Mouse (Mus musculus) c-Kit-positive CD71-positive TER-119-positive erythroid progenitor cells, embryonic 14.5 days (primary cell): Measurements from ENCODE around the gene Shisa7.
A peak's percentile ranks its signal among the peaks of the same experiment; 100 is the strongest.
"Not testable (repeated sequence)": the region's sequence is repeated elsewhere in the genome, so short reads cannot be mapped to it uniquely, and the experiment has no call there.

Source experiments
- DNase-seq: peaks from one replicate; pipeline ENCODE4 v3.0.0-alpha.2; 2013; ENCODE audit warnings: low spot score

Shisa7 gene

DNA sequence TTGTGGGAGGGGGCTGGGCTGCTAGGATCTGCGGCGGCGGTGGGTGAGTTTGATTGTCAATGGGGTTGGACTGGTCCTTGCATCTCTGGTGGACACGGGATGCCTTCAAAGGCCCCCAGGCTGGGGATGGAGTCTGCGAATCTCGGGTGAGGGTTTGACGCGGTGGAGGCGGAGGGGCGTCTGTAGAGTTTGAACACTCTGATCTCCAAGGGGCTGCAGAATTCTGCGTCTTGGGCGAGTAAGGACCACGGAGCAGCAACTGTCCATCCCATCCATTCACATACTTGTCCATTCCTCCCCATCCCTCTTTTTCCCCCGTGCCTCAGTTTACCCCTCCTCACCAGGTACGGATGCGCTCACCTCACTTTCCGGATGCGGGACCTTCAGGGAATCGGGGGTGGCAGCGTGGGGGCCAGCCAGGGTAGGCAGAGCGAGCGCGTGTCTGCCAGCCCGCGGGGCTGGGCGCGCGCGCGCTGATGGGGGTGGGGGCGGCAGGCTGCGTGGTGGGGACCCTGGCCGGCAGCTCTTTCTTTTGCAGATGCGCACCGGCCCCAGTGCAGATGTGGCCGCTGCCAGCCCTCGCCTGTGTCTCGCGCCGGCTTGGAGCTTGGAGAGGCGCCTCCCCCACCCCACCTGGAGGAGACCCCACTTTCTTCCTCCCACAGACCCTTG, at the start of gene Shisa7:
Gene Shisa7, minus strand, starts transcription at position 452 of the 672 bp plus-strand sequence.
- no peak for DNase-seq

DNA sequence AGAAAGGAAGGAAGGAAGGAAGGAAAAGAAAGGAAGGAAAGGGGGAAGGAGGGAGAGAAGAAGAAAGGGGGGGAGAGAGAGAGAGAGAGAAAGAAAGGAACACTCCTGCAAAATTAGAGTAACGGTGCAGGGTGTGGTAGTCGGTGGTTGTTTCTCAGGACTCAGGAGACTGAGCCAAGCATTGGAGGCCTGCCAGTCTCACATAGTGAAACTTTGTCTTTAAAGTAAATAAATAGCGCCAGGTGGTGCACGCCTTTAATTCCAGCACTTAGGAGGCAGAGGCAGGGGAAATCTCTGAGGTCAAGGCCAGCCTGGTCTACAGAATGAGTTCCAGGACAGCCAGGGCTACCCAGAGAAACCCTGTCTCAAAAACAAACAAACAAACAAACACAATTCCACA, 42.2 kb upstream of the Shisa7 start:
- no peak for DNase-seq

DNA sequence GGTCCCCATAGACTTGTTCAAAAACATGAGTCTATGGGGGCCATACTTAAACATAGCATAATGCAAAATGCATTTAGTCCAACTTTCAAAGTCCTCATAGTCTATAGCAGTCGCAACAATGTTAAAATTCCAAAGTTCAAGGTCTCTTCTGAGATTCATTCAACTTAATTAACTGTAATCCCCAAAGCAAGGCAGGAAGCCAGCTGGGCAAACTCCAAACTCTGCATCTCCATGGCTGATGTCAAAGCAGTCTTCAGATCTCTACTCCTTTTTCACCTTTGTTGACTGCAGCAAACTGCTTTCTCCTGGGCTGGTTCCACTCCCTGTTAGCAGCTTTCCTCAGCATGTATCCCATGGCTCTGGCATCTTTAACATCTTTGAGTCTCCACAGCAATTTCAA, 34.5 kb upstream of the Shisa7 start:
- DNase-seq, result not testable (repeated sequence)

DNA sequence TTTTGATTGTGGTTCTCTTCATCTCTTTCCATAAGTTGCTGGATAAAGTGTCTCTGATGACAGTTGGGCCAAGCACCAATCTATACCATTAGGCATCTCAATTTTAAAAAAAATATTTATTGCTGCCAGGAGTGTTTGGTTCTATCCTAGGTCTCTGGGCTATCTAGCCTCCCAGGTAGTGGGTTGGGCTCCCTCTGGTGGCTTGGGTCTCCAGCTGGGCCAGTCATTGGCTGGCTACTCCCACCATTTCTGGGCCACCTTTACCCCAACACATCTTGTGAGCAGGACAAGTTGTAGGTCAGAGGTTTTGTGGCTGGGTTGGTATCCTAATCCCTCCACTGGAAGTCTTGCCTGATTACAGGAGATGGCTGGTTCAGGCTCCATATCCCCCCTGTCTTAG, 33.7 kb upstream of the Shisa7 start:
- no peak for DNase-seq

DNA sequence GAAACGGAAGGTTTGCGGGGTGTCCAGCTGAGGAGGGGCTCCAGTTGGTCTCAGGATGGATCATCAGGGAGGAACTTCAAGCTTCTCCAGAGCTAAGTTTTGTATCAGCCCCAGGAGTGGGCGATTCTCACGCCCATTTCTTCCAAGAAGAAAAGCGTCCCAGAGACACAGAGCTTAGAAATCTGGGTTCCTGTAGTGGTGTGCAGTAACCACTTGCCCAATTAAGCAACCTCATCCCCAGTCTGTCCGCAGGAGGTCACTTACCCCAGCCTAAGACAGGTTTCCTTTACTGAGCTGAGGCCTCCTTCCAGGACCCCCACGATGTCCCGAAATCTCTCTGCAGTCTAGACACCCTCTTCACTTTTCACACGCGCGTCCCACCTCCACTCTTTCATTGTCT, 32.7 kb upstream of the Shisa7 start:
- DNase-seq, result no peak

DNA sequence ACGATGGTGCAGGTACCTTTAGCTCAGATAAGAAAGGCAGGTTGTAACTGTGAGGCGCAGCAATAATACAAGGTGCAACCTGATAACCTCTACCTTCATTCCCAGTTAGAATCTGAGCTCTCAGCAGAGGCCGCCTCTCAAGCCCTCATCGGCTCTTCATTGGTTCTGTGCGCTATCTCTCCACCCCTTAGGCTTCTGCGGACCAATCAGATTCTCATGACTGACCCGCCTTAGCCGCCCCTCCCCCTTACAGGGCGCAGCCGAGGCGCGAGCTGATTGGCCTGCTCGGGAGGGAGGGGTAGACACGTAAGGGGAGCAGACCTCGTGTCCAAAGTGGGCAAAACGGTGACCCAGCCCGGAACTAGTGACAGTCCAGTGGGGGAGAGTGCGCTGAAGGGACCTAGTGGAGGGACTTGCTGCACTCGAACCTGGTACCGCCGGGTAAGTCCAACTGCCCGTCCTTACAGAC, 32.3 kb upstream of the Shisa7 start, which contains the start of gene Isoc2a:
Gene Isoc2a, plus strand, starts transcription at position 401 of the 469 bp plus-strand sequence.
- peak; percentile 92 for DNase-seq

DNA sequence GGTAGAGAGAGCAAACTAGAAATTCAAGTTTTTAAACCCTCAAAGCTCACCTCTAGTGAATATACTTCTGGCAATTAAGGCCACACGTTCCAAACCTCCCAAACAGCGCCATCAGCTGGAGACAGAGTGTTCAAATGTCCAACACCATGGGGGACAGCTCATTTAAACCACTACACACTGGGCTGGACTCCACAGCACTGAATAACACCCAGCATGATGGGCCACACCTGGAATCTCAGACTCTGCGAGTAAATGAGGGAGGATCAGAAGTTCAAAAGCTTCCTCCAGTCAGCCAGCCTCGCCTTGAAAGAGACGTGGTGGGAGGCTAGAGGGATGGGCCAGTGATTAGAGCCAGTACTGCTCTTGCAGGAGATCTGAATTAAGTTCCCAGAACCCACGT, 25.6 kb upstream of the Shisa7 start, which contains the start of gene Isoc2b:
Gene Isoc2b, minus strand, starts transcription at position 126 of the 400 bp plus-strand sequence.
- no peak for DNase-seq

DNA sequence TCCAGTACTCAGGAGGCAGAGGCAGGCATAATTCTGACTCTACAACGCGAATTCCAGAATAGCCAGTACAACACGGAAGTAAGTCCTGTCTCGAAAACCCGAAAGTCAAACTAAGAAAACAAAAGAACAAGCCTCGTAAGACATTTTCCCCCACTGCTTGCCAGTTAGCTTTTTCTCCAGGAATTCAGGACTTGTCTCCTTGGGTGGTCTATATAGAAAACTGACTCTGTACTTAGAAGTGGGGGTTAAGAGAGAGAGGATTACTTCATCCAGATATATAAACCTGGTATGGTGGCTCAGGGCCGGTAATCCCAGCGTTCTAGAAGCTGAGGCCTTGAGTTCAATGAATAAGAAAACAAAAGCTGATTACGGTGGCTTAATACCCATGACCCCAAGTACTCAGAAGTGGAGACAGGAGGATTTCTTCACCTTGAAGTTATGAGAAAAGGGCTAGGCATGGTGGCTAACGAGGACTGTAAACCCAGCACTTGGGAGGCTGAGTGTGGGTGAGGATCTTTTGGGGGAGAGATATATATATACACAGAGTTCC, 22.2 kb upstream of the Shisa7 start:
- DNase-seq, result no peak

DNA sequence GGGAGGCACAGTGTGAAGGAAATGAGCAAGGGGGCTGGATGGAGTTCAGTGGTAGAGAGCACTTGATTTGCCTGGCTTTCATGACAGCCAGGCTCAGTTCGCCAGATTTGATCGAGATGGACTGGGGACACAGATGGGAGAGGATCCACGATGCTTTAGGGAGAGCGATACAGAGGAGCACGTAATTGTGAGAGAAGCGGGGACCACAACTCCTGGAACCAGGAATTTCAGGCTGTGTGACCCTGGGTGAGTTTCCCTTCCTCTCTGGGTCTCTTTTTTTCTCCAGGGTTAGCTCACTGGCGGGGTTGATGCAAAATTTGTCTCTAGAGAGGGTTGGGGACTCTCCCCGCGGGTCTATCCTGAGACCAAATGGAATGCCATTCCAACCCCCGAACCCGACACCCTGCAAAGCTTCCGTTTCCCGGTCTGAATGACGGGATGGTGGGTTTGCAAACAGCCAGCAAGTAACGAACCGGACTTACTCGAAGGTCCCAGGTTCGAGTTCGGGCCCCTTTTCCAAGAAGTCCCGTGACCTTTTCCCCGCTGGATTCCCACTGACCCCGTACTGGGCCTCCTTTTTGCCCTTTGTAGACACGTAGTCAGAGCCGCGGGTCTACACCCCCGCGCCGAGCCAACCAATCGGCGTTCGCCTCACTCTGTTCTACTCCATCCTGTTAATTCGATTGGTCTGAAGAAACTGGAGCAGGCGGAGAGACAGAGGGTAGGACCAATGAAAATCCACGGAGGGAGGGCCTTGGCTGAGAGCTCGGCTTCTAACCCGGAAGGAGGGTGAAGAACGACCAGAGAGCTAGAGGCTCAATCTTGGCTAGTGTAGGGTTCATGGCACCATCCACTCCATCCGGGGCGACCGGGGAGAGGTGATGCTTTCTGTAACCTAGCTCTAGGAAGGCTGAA, 21.3 kb upstream of the Shisa7 start:
- DNase-seq, result peak; percentile 98

DNA sequence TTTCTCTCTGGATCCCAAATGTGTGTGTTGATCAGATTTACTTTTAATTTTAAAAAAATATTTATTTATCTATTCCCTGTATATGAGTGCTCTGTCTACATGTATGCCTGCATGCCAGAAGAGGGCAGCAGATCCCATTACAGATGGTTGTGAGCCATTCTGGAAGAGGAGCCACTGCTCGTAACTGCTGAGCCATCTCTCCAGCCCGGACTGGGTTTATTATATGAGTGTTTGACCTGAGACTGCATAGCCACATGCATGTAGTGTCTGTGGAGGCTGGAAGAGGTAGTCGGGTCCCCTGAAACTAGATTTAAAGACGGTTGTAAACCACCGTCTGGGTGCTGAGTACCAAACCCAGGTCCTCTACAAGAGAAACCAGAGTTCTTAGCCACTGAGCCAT, 20.6 kb upstream of the Shisa7 start:
- peak; percentile 50 for DNase-seq

DNA sequence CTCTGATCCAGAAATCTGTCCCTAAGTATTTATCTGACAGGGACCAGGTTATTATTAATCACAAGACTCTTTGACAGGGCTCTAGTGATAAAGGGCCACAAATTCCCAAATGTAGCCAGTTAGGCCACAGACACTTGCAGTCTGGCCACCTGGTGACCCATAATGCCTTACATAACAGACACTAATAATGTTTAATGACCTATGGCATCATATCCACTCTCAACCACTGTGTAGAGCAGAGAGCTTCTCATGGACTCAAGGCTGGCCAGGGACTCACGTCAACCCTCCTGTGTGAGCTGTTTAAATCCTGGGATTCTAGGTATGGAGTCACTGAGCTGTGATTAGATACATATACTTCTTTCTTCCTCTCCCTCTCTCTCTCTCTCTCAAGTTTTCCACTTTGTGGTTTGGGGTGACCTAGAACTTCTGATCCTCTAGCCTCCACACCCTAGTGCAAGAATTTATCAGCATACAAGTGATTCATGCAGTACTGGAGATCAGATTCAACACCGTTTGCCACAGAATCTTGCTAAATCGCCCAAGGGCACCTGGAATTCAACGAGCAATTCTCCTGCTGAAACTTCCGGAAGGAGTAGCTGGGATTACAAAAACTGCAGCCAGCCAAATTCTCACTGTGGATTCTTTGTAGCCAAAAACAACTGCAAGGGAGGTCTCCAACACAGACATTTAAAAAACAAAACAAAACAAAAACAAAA, 19.8 kb upstream of the Shisa7 start:
- DNase-seq, result no peak

DNA sequence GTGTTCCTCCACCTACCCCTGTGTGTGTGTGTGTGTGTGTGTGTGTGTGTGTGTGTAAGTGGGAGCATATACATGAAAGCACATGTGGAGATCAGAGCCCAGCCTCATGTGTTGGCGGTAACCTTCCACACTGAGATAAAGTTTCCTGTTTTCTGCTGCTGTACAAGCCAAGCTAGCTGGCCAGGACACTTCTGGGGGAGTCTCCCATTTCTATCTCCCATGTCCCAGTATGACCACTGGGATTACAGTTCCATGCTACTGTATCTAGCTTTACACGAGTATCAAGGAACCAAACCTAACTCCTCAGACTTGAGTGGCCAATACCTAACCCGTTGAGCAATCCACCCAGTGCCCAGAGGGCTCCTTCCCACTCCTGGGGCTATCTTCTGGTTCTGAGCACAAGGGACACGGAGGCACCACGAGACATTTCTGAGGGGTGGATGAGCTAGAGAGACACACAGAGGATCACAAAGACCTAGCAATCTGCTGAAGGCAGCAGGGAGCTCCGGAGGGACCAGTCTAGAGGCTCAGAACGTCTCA, 19.1 kb upstream of the Shisa7 start:
- no peak for DNase-seq

DNA sequence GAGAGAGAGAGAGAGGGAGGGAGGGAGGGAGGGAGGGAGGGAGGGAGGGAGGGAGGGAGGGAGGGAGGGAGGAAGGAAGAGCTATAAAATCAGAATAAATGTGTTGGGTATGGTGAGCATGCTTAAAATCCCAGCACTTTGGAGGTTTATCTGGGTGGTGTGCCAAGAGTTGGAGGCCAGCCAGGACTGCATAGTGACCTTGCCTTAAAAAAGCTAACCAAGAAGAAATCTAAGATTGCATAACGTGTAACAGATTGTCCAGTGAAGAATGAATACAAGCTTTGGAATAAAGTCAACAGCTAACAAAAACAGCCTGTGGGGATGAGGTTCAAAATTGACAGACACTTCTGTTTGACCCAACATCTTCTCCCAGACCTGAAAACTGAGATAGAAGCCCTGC, 18.5 kb upstream of the Shisa7 start:
- DNase-seq, result no peak

DNA sequence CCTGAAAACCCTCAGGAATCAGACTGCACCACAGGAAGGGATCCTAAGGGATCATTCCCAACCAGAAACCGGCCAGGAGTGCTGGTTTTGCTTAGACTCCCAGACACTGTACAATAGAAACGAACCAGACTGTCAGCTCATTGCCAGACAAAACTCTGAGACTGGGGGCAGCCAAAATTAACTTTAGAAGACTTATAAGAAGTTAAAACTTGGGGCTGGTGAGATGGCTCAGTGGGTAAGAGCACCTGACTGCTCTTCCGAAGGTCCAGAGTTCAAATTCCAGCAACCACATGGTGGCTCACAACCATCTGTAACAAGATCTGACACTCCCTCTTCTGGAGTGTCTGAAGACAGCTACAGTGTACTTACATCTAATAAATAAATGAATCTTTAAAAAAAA, 16.4 kb upstream of the Shisa7 start:
- DNase-seq, result not testable (repeated sequence)

DNA sequence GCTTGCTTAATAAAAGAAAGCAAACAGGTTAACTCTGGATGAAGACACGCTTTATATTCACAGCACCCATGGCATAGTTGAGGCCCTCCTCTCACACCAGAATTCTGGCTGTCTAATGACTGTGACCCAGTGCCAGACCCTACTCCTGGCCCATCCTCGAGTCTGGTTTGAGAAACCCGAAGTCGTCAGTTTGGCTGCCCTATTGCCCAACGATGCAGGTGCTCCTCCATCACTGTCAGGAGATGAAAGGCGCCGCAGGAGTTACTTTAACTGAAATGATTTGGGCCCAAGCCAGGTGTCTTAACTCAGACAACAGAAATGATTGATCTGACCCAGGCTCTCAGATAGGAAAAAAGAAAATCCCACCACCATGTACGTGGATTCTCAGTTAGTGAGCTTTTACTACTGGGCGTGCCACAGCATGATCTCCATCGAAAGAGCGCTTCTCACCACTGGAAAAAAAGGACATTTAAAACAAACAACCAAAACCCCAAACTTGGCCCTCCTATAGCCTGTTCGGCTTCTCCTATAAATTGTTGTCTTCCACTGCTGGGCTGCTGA, 15.0 kb upstream of the Shisa7 start:
- no peak for DNase-seq

DNA sequence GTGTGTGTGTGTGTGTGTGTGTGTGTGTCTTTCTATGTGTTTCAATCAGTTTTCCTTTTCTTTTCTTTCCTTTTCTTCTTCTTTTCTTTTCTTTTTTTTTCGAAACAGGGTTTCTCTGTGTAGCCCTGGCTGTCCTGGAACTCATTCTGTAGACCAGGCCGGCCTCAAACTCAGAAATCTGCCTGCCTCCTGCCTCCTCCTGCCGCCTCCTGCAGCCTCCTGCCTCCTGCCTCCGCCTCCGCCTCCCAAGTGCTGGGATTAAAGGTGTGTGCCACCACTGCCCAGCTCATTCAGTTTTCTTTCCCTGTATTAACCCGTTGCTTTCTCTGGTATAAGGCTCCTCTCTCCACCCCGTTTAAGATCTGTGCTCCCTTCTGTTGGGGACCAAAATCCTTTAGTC, 12.8 kb upstream of the Shisa7 start:
- no peak for DNase-seq

DNA sequence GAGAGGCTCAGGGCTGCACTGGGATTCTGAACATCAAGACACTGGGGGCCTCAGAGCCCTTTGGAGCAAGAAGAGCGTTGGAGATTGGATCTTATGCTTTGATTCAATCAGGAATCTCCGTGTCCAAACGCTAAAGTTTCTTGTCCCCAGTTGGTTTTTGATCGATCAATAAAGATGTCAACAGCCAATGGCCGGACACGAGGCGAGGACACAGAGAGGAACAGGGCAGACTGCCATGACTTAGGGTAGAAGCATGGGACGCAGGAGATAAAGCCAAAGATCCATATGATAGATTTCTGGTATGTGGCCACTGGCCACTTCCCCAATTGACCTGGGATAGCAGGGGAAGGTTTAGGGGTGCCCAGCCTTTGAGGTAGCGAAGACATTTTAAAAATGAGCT, 12.0 kb upstream of the Shisa7 start:
- DNase-seq, result no peak

DNA sequence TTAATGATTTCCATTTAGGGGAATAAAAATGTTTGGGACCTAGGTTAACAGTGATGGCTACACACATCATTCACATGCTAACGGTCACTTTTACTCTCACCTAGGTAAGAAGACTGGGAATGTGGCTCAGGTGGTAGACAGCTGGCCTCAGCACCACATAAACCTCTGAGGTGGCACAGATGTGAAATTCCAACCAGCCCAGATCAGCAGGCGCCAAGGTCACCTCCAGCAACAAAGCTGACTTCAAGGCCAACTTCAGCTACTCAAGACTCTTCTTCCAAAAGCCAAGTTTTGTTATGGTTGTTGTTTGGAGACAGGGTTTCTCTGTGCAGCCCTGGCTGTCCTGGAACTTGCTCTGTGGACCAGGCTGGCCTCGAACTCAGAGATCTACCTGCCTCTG, 9.1 kb upstream of the Shisa7 start:
- DNase-seq, result no peak

DNA sequence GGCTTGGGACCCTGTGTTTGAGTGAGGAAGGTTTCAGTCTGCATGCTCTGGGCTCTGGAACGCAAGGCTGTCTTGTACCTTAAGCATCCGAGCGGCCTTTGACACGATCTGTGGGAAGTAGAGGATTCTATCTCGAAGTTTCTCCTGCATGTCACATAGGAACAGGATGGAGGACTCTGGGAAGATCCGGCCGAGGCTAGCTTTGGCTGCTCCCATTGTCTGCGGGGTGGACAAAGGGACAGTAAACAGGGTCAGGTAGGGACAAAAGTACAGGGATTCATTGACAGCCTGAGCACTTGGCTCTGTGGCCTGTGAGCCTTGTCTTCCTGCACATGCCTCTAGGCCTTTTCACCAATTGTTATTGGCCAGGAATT, 6.8 kb upstream of the Shisa7 start:
- no peak for DNase-seq

DNA sequence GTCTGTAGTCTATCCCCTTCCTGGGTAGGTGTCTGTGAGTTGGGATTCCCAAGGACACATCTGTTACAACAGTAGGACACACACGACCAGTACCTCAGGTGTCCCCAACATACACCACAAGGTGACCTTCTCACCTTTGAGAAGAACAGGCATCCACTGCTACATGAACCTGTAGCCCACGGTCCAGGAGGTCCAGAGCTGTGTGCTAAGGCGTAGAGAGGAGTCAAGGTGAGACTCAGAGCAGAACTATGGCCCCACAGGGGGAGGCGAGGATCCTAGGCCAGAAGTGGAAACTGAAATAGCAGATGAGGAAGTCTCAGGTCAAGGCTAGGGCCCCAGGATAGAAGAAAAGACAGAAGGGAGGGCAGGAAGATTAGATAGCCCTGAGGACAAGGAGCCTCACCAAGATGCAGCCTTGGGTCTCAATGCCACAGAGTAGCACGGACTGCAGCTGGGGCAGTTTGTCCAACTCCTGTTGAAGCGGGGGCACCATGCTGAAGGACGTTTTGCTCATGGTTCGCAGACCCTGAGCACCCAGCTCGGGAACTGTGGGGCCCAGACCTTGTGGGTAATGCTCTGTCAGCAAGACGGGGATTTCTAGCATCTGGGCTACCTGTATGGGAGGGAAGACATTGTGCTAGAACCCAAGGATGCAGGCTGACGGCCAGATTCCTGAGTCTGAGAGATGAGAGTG, 6.3 kb upstream of the Shisa7 start:
- DNase-seq, result no peak

DNA sequence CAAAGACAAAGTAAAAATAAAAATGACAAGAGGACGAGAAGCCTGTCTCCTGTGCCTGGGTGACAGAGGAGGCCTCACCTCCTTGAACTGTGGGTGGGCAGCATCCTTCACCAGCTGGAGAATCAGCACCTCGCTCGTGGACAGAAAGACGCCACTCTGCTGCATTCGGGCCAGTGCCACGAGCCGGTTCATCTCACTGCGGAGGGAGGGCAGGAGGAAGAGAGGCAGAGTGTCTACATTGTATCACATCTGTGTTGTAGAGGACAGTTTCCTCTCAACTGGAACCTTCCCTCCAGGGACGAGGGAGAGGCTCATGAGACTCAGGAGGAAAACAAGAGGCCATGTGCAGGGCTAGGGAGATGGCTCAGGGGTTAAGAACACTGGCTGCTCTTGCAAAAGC, 4.9 kb upstream of the Shisa7 start:
- DNase-seq, result no peak
